Mouse (Mus musculus): ENCODE results near the gene 3110082I17Rik. TPM values are rescaled to one million over a fixed set of nuclear protein-coding genes. Genes with fewer than 3 reads are reported as not detected.
A peak's percentile ranks its signal among the peaks of the same experiment; 100 is the strongest.

Gene 3110082I17Rik
- total and polyA plus RNA-seq, 2 experiments = 1.6 to 7.4 TPM

DNA sequence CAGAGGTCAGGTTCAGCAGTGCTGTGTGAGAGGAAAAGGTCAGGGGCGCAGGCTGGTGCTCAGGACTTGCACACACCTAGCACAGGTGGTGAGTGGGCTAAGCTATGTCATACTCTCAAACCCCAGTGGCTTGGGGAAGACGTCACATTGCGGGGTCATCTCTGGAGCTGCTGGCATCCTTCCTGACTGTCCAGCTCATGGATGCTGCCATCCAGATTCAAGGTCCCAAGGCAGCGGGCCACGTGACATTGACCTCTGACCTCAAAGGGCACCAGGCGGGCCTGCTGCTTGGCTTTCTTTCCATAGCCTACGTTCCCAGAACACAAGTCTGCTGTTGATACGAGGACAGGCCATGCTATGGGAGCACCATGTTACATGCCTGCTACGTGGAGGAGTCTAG is 33.3 kb downstream of the 3110082I17Rik start:
- H3K79me2 ChIP-seq (ENCODE audit: control insufficient read depth, insufficient read depth, low read length) = no peaks in the 10 kb centered on the region
- H3K9ac ChIP-seq (ENCODE audit: low read depth, low read length) = no peak overlapping the region
- no peaks in the 10 kb centered on the region for H3K27me3 ChIP-seq (ENCODE audit: control insufficient read depth, insufficient read depth, low read length)
- H3K4me1 ChIP-seq (ENCODE audit: control insufficient read depth, insufficient read depth, low read length) = no peaks in the 10 kb centered on the region
- H3K27ac ChIP-seq (replicated peaks; ENCODE audit: insufficient read depth, low read depth, low read length) = no peak overlapping the region
- WGBS = 55% methylated on average over 9 of the region's 9 CpGs
- peak; percentile 61 for DNase-seq (ENCODE audit: extremely low read depth, low read depth, low spot score)
- no peaks in the 10 kb centered on the region for H3K36me3 ChIP-seq (ENCODE audit: control insufficient read depth, insufficient read depth, low read length)
- no peak overlapping the region for H3K4me3 ChIP-seq (ENCODE audit: insufficient read depth, low read depth, low read length)
- TF ChIP-seq POLR2A (IDR thresholded peaks at IDR 0.05; ENCODE audit: extremely low read depth, insufficient read depth, low read length) = no peak
- TF ChIP-seq CTCF (IDR thresholded peaks at IDR 0.05; ENCODE audit: low read depth, low read length) = no peak

GRCm38 (mm10) chr5:139425198-139425597 is 35.1 kb downstream of the 3110082I17Rik start:
- no peak overlapping the region for H3K4me3 ChIP-seq (ENCODE audit: insufficient read depth, low read depth, low read length)
- no peak for DNase-seq (ENCODE audit: extremely low read depth, low read depth, low spot score)
- H3K9ac ChIP-seq (ENCODE audit: low read depth, low read length) = no peak overlapping the region
- H3K27ac ChIP-seq (replicated peaks; ENCODE audit: insufficient read depth, low read depth, low read length) = no peak overlapping the region
- no peaks in the 10 kb centered on the region for H3K36me3 ChIP-seq (ENCODE audit: control insufficient read depth, insufficient read depth, low read length)
- H3K4me1 ChIP-seq (ENCODE audit: control insufficient read depth, insufficient read depth, low read length) = no peaks in the 10 kb centered on the region
- TF ChIP-seq POLR2A (IDR thresholded peaks at IDR 0.05; ENCODE audit: extremely low read depth, insufficient read depth, low read length) = no peak
- TF ChIP-seq CTCF (IDR thresholded peaks at IDR 0.05; ENCODE audit: low read depth, low read length) = no peak
- H3K27me3 ChIP-seq (ENCODE audit: control insufficient read depth, insufficient read depth, low read length) = no peaks in the 10 kb centered on the region
- 82% methylated on average over 9 of the region's 9 CpGs for whole genome bisulfite sequencing
- no peaks in the 10 kb centered on the region for H3K79me2 ChIP-seq (ENCODE audit: control insufficient read depth, insufficient read depth, low read length)

GRCm38 (mm10) chr5:139423026-139423865 is 37.1 kb downstream of the 3110082I17Rik start, which contains the start of gene Gper1:
Gper1 (plus strand) TSS chr5:139423151.
- no peak within 1 kb of the TSS for H3K9ac ChIP-seq (ENCODE audit: low read depth, low read length)
- no peak within 1 kb of the TSS; the same call in 1 of the 2 replicates for H3K4me3 ChIP-seq (ENCODE audit: insufficient read depth, low read depth, low read length)
- 68% methylated on average over 21 of the region's 21 CpGs for WGBS

GRCm38 (mm10) chr5:139418633-139419032 is 41.7 kb downstream of the 3110082I17Rik start:
- Histone ChIP-seq H3K9ac (ENCODE audit: low read depth, low read length) (no peak overlapping the region), H3K27me3 (ENCODE audit: control insufficient read depth, insufficient read depth, low read length) (no peaks in the 10 kb centered on the region), H3K79me2 (ENCODE audit: control insufficient read depth, insufficient read depth, low read length) (no peaks in the 10 kb centered on the region), H3K27ac (replicated peaks; ENCODE audit: insufficient read depth, low read depth, low read length) (no peak overlapping the region), H3K4me1 (ENCODE audit: control insufficient read depth, insufficient read depth, low read length) (no peaks in the 10 kb centered on the region), H3K36me3 (ENCODE audit: control insufficient read depth, insufficient read depth, low read length) (no peaks in the 10 kb centered on the region), H3K4me3 (ENCODE audit: insufficient read depth, low read depth, low read length) (no peak overlapping the region)
- DNase-seq (ENCODE audit: extremely low read depth, low read depth, low spot score) = no peak
- WGBS = 69% methylated on average over 3 of the region's 3 CpGs
- TF ChIP-seq POLR2A (IDR thresholded peaks at IDR 0.05; ENCODE audit: extremely low read depth, insufficient read depth, low read length) (no peak), CTCF (IDR thresholded peaks at IDR 0.05; ENCODE audit: low read depth, low read length) (no peak)

More at GRCm38 (mm10) chr5:139423026-139423865, 37.1 kb downstream of the 3110082I17Rik start, which contains the start of gene Gper1:
- H3K4me1 ChIP-seq (ENCODE audit: control insufficient read depth, insufficient read depth, low read length) = no peaks in the 10 kb centered on the region
- no peak for DNase-seq (ENCODE audit: extremely low read depth, low read depth, low spot score)
- H3K27ac ChIP-seq (replicated peaks; ENCODE audit: insufficient read depth, low read depth, low read length) = no peak within 1 kb of the TSS
- no peaks in the 10 kb centered on the region for H3K27me3 ChIP-seq (ENCODE audit: control insufficient read depth, insufficient read depth, low read length)
- TF ChIP-seq CTCF (IDR thresholded peaks at IDR 0.05; ENCODE audit: low read depth, low read length) = no peak
- H3K79me2 ChIP-seq (ENCODE audit: control insufficient read depth, insufficient read depth, low read length) = no peaks in the 10 kb centered on the region
- H3K36me3 ChIP-seq (ENCODE audit: control insufficient read depth, insufficient read depth, low read length) = no peaks in the 10 kb centered on the region

DNA sequence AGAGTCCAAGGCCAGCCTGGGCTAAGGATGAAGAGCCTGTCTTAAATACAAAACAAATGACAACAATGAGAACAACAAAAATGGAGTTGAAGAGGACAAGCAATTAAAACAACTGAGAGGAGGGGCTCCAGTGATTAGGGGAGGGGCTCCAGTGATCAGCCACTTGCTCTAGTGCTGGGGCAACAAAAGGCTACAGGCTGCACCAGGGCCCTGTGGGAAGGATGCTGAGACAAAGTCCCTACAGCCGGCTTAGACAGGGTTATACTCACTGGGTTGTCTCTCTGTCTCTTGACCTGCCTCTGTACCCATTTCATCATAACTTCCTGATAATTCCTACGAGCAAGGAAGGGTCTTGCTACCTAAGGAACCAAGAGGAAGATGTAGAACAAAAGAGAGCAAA is 42.2 kb downstream of the 3110082I17Rik start:
- 81% methylated on average over 2 of the region's 2 CpGs for WGBS
- TF ChIP-seq POLR2A (IDR thresholded peaks at IDR 0.05; ENCODE audit: extremely low read depth, insufficient read depth, low read length) = no peak
- TF ChIP-seq CTCF (IDR thresholded peaks at IDR 0.05; ENCODE audit: low read depth, low read length) = no peak
- Histone ChIP-seq H3K4me1 (ENCODE audit: control insufficient read depth, insufficient read depth, low read length) (no peaks in the 10 kb centered on the region), H3K27me3 (ENCODE audit: control insufficient read depth, insufficient read depth, low read length) (no peaks in the 10 kb centered on the region), H3K79me2 (ENCODE audit: control insufficient read depth, insufficient read depth, low read length) (no peaks in the 10 kb centered on the region), H3K27ac (replicated peaks; ENCODE audit: insufficient read depth, low read depth, low read length) (no peak overlapping the region), H3K9ac (ENCODE audit: low read depth, low read length) (no peak overlapping the region), H3K36me3 (ENCODE audit: control insufficient read depth, insufficient read depth, low read length) (no peaks in the 10 kb centered on the region), H3K4me3 (ENCODE audit: insufficient read depth, low read depth, low read length) (no peak overlapping the region)
- no peak for DNase-seq (ENCODE audit: extremely low read depth, low read depth, low spot score)

- DNase-seq (ENCODE audit: extremely low read depth, low read depth, low spot score) = no peak
- TF ChIP-seq CTCF (IDR thresholded peaks at IDR 0.05; ENCODE audit: low read depth, low read length) = no peak
- no peak for TF ChIP-seq POLR2A (IDR thresholded peaks at IDR 0.05; ENCODE audit: extremely low read depth, insufficient read depth, low read length)
- Histone ChIP-seq H3K27me3 (ENCODE audit: control insufficient read depth, insufficient read depth, low read length) (no peaks in the 10 kb centered on the region), H3K9ac (ENCODE audit: low read depth, low read length) (no peak overlapping the region), H3K27ac (replicated peaks; ENCODE audit: insufficient read depth, low read depth, low read length) (no peak overlapping the region), H3K79me2 (ENCODE audit: control insufficient read depth, insufficient read depth, low read length) (no peaks in the 10 kb centered on the region), H3K4me1 (ENCODE audit: control insufficient read depth, insufficient read depth, low read length) (no peaks in the 10 kb centered on the region), H3K4me3 (ENCODE audit: insufficient read depth, low read depth, low read length) (no peak overlapping the region), H3K36me3 (ENCODE audit: control insufficient read depth, insufficient read depth, low read length) (no peaks in the 10 kb centered on the region)
- 82% methylated on average over 3 of the region's 3 CpGs for WGBS
Observed at GRCm38 (mm10) chr5:139417480-139417879, 42.8 kb downstream of the 3110082I17Rik start.
